Mouse (Mus musculus): Measurements from ENCODE around the gene Olfr67. TPM values are rescaled to one million over a fixed set of nuclear protein-coding genes. Genes with fewer than 3 reads are reported as not detected.
"Not testable (repeated sequence)": the region's sequence is repeated elsewhere in the genome, so short reads cannot be mapped to it uniquely, and the experiment has no call there.

The Olfr67 gene
- polyA plus RNA-seq, 1 experiment from 2014 or later: not detected

GRCm38 (mm10) chr7:103792669-103793388 lies 1.2 kb upstream of the Olfr67 start:
- Histone ChIP-seq H3K4me2 (replicated peaks; ENCODE audit: low read depth) (no peak overlapping the region), H3K9me3 (ENCODE audit: control insufficient read depth, low read length) (no peaks in the 10 kb centered on the region), H3K36me3 (ENCODE audit: control insufficient read depth, insufficient read depth, low read length) (no peaks in the 10 kb centered on the region), H3K4me1 (replicated peaks; ENCODE audit: control insufficient read depth, insufficient read depth) (no peaks in the 10 kb centered on the region), H3K9ac (ENCODE audit: low read length) (no peak overlapping the region), H3K27me3 (ENCODE audit: control insufficient read depth, insufficient read depth, low read length) (no peaks in the 10 kb centered on the region), H3K4me3 (ENCODE audit: low read depth, low read length) (no peak overlapping the region), H3K27ac (replicated peaks) (no peak overlapping the region)
- 19% methylated on average over 4 of the region's 4 CpGs for WGBS
- no peak for DNase-seq (ENCODE audit: low spot score)
- TF ChIP-seq EP300 (optimal IDR thresholded peaks at IDR 0.05) (no peak), CTCF (IDR thresholded peaks at IDR 0.05; ENCODE audit: low read depth) (no peak)
- no peak for ATAC-seq (ENCODE audit: low FRiP score, low TSS enrichment)

- DNase-seq (ENCODE audit: low spot score): no peak
- Histone ChIP-seq H3K4me3 (ENCODE audit: low read depth, low read length) (no peak within 1 kb of the TSS), H3K27ac (replicated peaks) (no peak within 1 kb of the TSS), H3K27me3 (ENCODE audit: control insufficient read depth, insufficient read depth, low read length) (no peaks in the 10 kb centered on the region), H3K4me1 (replicated peaks; ENCODE audit: control insufficient read depth, insufficient read depth) (no peaks in the 10 kb centered on the region), H3K4me2 (replicated peaks; ENCODE audit: low read depth) (no peak within 1 kb of the TSS), H3K9ac (ENCODE audit: low read length) (no peak within 1 kb of the TSS), H3K9me3 (ENCODE audit: control insufficient read depth, low read length) (no peaks in the 10 kb centered on the region), H3K36me3 (ENCODE audit: control insufficient read depth, insufficient read depth, low read length) (no peaks in the 10 kb centered on the region)
- TF ChIP-seq CTCF (IDR thresholded peaks at IDR 0.05; ENCODE audit: low read depth) (no peak), EP300 (optimal IDR thresholded peaks at IDR 0.05) (no peak)
- 68% methylated on average over 3 of the region's 3 CpGs for WGBS
- ATAC-seq (ENCODE audit: low FRiP score, low TSS enrichment): no peak
Observed at GRCm38 (mm10) chr7:103779598-103779997, 12.0 kb downstream of the Olfr67 start, which contains the start of gene Olfr68. Olfr68 (minus strand) TSS chr7:103779698.

GRCm38 (mm10) chr7:103777652-103778051 lies 14.0 kb downstream of the Olfr67 start:
- H3K4me2 ChIP-seq (replicated peaks; ENCODE audit: low read depth); H3K9me3 ChIP-seq (ENCODE audit: control insufficient read depth, low read length); H3K27me3 ChIP-seq (ENCODE audit: control insufficient read depth, insufficient read depth, low read length); H3K9ac ChIP-seq (ENCODE audit: low read length); H3K36me3 ChIP-seq (ENCODE audit: control insufficient read depth, insufficient read depth, low read length); H3K4me3 ChIP-seq (ENCODE audit: low read depth, low read length); ATAC-seq (ENCODE audit: low FRiP score, low TSS enrichment); H3K27ac ChIP-seq (replicated peaks); DNase-seq (ENCODE audit: low spot score); H3K4me1 ChIP-seq (replicated peaks; ENCODE audit: control insufficient read depth, insufficient read depth): not testable (repeated sequence)
- 70% methylated on average over 3 of the region's 4 CpGs for WGBS

- 56% methylated on average over 2 of the region's 2 CpGs for WGBS
- no peaks in the 10 kb centered on the region for H3K4me1 ChIP-seq (replicated peaks; ENCODE audit: control insufficient read depth, insufficient read depth)
Observed at GRCm38 (mm10) chr7:103771494-103771893, 20.1 kb downstream of the Olfr67 start, which contains the start of gene Olfr69. Olfr69 (minus strand) TSS chr7:103771594.

GRCm38 (mm10) chr7:103767687-103768086 lies 23.9 kb downstream of the Olfr67 start:
- not testable (repeated sequence) for H3K36me3 ChIP-seq (ENCODE audit: control insufficient read depth, insufficient read depth, low read length); H3K4me2 ChIP-seq (replicated peaks; ENCODE audit: low read depth); H3K27me3 ChIP-seq (ENCODE audit: control insufficient read depth, insufficient read depth, low read length); H3K4me3 ChIP-seq (ENCODE audit: low read depth, low read length); ATAC-seq (ENCODE audit: low FRiP score, low TSS enrichment); DNase-seq (ENCODE audit: low spot score); H3K9ac ChIP-seq (ENCODE audit: low read length); H3K9me3 ChIP-seq (ENCODE audit: control insufficient read depth, low read length); H3K27ac ChIP-seq (replicated peaks); H3K4me1 ChIP-seq (replicated peaks; ENCODE audit: control insufficient read depth, insufficient read depth)
- 85% methylated on average over 5 of the region's 6 CpGs for WGBS

More at GRCm38 (mm10) chr7:103771494-103771893, 20.1 kb downstream of the Olfr67 start, which contains the start of gene Olfr69:
- Histone ChIP-seq H3K4me2 (replicated peaks; ENCODE audit: low read depth) (no peak within 1 kb of the TSS), H3K9me3 (ENCODE audit: control insufficient read depth, low read length) (no peaks in the 10 kb centered on the region), H3K36me3 (ENCODE audit: control insufficient read depth, insufficient read depth, low read length) (no peaks in the 10 kb centered on the region), H3K27ac (replicated peaks) (no peak within 1 kb of the TSS), H3K4me3 (ENCODE audit: low read depth, low read length) (no peak within 1 kb of the TSS), H3K9ac (ENCODE audit: low read length) (no peak within 1 kb of the TSS), H3K27me3 (ENCODE audit: control insufficient read depth, insufficient read depth, low read length) (no peaks in the 10 kb centered on the region)
- ATAC-seq (ENCODE audit: low FRiP score, low TSS enrichment): no peak
- TF ChIP-seq CTCF (IDR thresholded peaks at IDR 0.05; ENCODE audit: low read depth) (no peak), EP300 (optimal IDR thresholded peaks at IDR 0.05) (no peak)
- DNase-seq (ENCODE audit: low spot score): no peak

GRCm38 (mm10) chr7:103762212-103762611 lies 29.4 kb downstream of the Olfr67 start:
- not testable (repeated sequence) for H3K4me1 ChIP-seq (replicated peaks; ENCODE audit: control insufficient read depth, insufficient read depth); H3K4me3 ChIP-seq (ENCODE audit: low read depth, low read length); H3K27me3 ChIP-seq (ENCODE audit: control insufficient read depth, insufficient read depth, low read length); H3K9ac ChIP-seq (ENCODE audit: low read length); DNase-seq (ENCODE audit: low spot score); H3K36me3 ChIP-seq (ENCODE audit: control insufficient read depth, insufficient read depth, low read length); ATAC-seq (ENCODE audit: low FRiP score, low TSS enrichment); H3K27ac ChIP-seq (replicated peaks); H3K4me2 ChIP-seq (replicated peaks; ENCODE audit: low read depth); H3K9me3 ChIP-seq (ENCODE audit: control insufficient read depth, low read length)
- 81% methylated on average over 6 of the region's 6 CpGs for WGBS

All from stomach, postnatal 0 days (tissue).